Mouse (Mus musculus): Measurements from ENCODE around the gene Gm49395. TPM values are rescaled to one million over a fixed set of nuclear protein-coding genes. Genes with fewer than 3 reads are reported as not detected.

Gene Gm49395
- 5.0 and 6.2 TPM in 2 replicates for polyA plus RNA-seq (2012; ENCODE audit: insufficient read depth, insufficient read length, missing spikeins)

GRCm38 (mm10) chr13:115101355-115102191, at the start of gene Gm49395, which contains the start of gene Itga1:
Gene Gm49395 (minus strand): TSS chr13:115101921.
Gene Itga1 (minus strand): TSS chr13:115101964.
- Histone ChIP-seq H3K4me1 (ENCODE audit: control insufficient read depth, insufficient read depth, insufficient read length, low read length) (peaks cover 9% of the 10 kb centered on the region), H3K27ac (replicated peaks; ENCODE audit: low read depth, low read length) (peak within 1 kb of the TSS; percentile 94), H3K4me3 (ENCODE audit: insufficient read depth, low read depth, low read length) (peak within 1 kb of the TSS; percentile 80)

DNA sequence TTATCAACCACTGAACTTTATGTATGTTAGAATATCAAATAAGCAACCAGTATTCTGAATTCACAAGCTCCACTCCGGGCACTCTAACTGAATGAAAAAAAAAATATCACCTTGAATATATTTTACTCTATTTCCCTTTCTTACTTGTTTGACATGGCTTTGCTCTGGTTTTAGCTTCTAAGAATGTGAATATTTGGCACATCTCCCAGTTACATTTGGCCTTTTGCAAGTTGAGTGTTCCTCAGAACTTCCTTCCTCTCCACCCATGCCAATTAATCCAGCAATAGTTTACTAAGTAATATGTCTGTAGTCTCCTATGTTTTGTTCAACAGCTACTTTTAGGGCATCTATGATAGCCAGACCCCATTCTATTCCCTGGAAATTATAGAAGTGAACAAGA, 48.9 kb upstream of the Gm49395 start:
- Histone ChIP-seq H3K27ac (replicated peaks; ENCODE audit: low read depth, low read length) (peak overlapping the region; percentile 70), H3K4me1 (ENCODE audit: control insufficient read depth, insufficient read depth, insufficient read length, low read length) (peaks cover 4% of the 10 kb centered on the region), H3K4me3 (ENCODE audit: insufficient read depth, low read depth, low read length) (no peak overlapping the region)

DNA sequence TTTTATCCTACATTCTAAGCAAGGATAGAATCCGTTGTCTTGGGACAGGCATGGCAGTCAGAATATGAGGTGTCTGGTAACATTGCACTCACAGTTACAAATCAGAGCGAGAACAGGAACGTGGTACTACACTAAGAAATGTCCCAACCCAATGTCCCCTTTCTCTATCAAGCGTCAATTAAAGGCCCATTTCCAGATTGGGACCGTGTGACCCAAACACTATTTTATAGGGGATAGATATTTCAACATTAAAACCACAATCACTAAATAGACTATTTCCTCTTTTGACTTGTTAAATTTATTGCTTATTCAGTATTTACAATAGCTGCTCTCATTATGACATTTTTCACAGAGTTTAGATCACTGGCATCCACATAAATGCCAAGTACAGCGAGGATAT, 48.1 kb upstream of the Gm49395 start:
- Histone ChIP-seq H3K27ac (replicated peaks; ENCODE audit: low read depth, low read length) (peak overlapping the region; percentile 34; the same call in 1 of the 2 replicates), H3K4me1 (ENCODE audit: control insufficient read depth, insufficient read depth, insufficient read length, low read length) (peaks cover 4% of the 10 kb centered on the region), H3K4me3 (ENCODE audit: insufficient read depth, low read depth, low read length) (no peak overlapping the region)

- H3K4me3 ChIP-seq (ENCODE audit: insufficient read depth, low read depth, low read length): no peak overlapping the region
- H3K27ac ChIP-seq (replicated peaks; ENCODE audit: low read depth, low read length): no peak overlapping the region
- no peaks in the 10 kb centered on the region for H3K4me1 ChIP-seq (ENCODE audit: control insufficient read depth, insufficient read depth, insufficient read length, low read length)
Observed at GRCm38 (mm10) chr13:115143575-115143974, 41.9 kb upstream of the Gm49395 start.

DNA sequence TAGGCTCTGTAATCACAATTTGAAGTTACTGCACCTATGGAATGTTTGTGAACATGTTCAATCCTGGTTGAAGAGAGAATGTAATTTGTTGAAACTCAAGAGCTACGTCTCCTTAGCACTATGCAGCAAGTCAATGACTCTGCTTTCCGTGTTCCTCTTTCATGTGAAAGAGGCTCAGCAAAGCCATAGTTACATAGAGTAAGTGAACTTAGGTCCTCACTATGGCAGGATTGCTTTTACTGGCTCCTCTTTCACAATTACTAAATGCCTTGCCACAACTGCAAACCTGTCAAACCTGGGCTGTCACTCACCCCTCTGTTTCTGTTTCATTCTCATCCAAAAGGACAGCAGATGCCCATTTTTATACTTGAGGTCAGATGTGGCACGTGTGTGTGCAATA, 40.3 kb upstream of the Gm49395 start:
- Histone ChIP-seq H3K4me3 (ENCODE audit: insufficient read depth, low read depth, low read length) (no peak overlapping the region), H3K27ac (replicated peaks; ENCODE audit: low read depth, low read length) (no peak overlapping the region), H3K4me1 (ENCODE audit: control insufficient read depth, insufficient read depth, insufficient read length, low read length) (no peaks in the 10 kb centered on the region)

DNA sequence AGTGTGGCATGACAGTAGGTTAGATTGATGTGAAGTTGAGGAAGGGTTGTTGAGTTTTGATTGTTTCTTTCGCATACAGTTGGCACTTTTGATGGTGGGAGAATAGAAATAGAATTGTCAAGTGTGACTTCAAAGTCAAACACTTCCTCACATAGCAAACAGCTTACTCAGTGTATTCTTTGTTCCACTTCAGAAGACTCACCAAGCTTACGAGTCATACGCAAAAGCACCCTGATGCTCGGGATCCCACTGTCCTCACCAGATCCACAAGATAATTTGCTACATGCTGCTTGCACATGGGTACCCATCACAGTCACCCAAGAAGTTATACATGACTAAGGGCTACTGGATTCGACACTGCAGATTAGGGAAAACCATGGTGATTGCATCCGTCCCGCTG, 36.8 kb upstream of the Gm49395 start:
- Histone ChIP-seq H3K4me3 (ENCODE audit: insufficient read depth, low read depth, low read length) (no peak overlapping the region), H3K27ac (replicated peaks; ENCODE audit: low read depth, low read length) (no peak overlapping the region), H3K4me1 (ENCODE audit: control insufficient read depth, insufficient read depth, insufficient read length, low read length) (peaks cover 6% of the 10 kb centered on the region)

DNA sequence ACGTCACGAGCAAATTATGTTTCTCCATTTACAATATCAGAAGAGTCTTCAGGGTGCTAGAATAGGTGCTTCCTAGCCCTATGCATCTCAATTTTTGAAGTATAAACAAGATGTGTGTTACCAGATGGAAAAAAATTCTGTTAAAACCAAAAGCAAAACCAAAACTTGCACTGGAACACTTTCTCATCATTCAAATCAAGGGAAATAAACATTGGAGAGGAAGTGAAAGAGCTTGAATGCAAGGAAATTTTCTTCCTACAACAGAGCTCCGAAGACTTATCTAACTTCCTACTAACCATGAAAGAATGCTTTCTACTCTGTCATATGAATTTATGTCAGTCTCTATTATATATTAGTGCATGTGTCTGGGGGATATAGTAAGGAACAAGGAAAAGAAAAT, 35.0 kb upstream of the Gm49395 start:
- no peak overlapping the region; the same call in 1 of the 2 replicates for H3K4me3 ChIP-seq (ENCODE audit: insufficient read depth, low read depth, low read length)
- H3K4me1 ChIP-seq (ENCODE audit: control insufficient read depth, insufficient read depth, insufficient read length, low read length): peaks cover 9% of the 10 kb centered on the region
- H3K27ac ChIP-seq (replicated peaks; ENCODE audit: low read depth, low read length): peak overlapping the region; percentile 58

DNA sequence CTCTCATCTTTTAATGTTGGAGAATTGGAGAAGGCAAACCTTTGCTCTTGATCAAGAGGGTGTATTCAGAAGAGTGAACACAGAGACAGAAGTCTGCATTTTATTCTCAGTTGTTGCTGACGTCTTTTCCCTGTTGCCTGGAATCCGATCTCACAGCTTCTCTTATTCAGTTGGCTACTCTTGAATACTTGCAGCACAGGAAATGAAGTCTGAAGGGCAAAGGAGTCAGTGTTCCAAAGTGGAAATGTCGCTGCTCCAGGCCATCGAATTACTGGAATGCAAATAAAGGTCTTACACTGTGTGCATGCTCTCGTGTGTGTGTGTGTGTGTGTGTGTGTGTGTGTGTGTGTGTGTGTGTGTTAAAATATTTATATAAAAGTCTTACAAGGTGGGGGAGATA, 30.7 kb upstream of the Gm49395 start:
- no peak overlapping the region for H3K4me3 ChIP-seq (ENCODE audit: insufficient read depth, low read depth, low read length)
- H3K27ac ChIP-seq (replicated peaks; ENCODE audit: low read depth, low read length): peak overlapping the region; percentile 83
- H3K4me1 ChIP-seq (ENCODE audit: control insufficient read depth, insufficient read depth, insufficient read length, low read length): peaks cover 19% of the 10 kb centered on the region

DNA sequence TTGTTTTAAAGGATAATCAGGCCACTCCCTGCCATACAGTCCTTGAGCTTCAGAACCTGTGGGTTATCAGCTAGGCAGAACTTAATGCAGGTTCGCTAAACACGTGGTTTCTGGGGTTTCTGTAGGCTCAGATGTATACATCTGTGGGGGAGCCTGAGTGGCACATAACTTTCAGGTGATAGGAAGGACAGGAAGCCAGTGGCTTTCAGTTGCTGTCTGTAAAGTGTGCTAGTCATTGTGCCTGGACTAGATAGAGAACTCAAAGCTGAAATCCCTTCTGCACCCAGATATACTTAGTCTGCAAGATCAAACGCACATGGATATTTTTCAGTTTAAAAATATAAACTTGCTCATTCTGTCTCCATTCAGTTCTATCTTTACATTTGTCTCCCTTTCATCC, 29.7 kb upstream of the Gm49395 start:
- Histone ChIP-seq H3K4me3 (ENCODE audit: insufficient read depth, low read depth, low read length) (no peak overlapping the region), H3K4me1 (ENCODE audit: control insufficient read depth, insufficient read depth, insufficient read length, low read length) (peaks cover 19% of the 10 kb centered on the region), H3K27ac (replicated peaks; ENCODE audit: low read depth, low read length) (peak overlapping the region; percentile 66)

DNA sequence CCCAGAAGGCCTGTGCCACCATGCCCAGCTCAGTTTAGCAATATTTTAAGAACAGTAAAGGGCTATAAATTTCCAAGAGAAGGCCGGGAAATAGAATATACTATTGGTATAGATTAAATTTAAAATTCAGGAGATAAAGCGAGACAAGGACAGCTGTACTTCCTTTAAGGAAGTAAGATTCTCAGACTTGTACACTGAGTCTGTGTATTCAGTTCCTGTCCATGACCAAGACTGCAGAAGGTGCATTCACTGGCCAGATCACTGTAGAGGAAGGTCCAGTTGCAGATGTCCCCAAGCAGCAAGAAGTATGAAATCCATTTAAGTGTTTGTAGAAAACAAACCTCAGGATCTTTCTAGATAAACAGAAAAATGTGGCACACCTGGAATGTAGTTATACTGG, 28.3 kb upstream of the Gm49395 start:
- Histone ChIP-seq H3K4me1 (ENCODE audit: control insufficient read depth, insufficient read depth, insufficient read length, low read length) (peaks cover 15% of the 10 kb centered on the region; the same call in 1 of the 2 replicates), H3K4me3 (ENCODE audit: insufficient read depth, low read depth, low read length) (no peak overlapping the region), H3K27ac (replicated peaks; ENCODE audit: low read depth, low read length) (peak overlapping the region; percentile 61)

DNA sequence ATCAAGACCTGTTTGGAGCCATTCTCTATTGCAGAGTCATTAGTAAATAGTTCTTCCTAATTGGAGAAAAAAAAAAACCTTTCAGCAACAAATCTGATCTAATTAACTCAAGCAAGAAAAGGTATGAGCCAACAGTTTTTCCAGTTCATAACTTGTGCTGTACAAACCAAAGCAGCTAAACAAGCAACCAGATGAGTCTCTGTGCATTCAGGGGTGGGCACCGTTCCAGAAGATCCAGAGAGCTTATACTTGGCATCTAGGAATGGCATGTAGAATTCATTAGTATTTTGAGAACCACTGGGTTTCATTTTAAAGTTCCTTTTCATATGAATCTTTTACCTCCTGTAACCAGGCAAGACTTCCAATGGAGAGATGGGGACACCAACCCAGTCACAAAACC, 26.1 kb upstream of the Gm49395 start:
- no peak overlapping the region for H3K27ac ChIP-seq (replicated peaks; ENCODE audit: low read depth, low read length)
- no peak overlapping the region for H3K4me3 ChIP-seq (ENCODE audit: insufficient read depth, low read depth, low read length)
- H3K4me1 ChIP-seq (ENCODE audit: control insufficient read depth, insufficient read depth, insufficient read length, low read length): peaks cover 15% of the 10 kb centered on the region; the same call in 1 of the 2 replicates

GRCm38 (mm10) chr13:115126534-115126933, 24.8 kb upstream of the Gm49395 start:
- no peak overlapping the region for H3K4me3 ChIP-seq (ENCODE audit: insufficient read depth, low read depth, low read length)
- H3K4me1 ChIP-seq (ENCODE audit: control insufficient read depth, insufficient read depth, insufficient read length, low read length): peaks cover 12% of the 10 kb centered on the region; the same call in 1 of the 2 replicates
- H3K27ac ChIP-seq (replicated peaks; ENCODE audit: low read depth, low read length): no peak overlapping the region

- Histone ChIP-seq H3K27ac (replicated peaks; ENCODE audit: low read depth, low read length) (no peak overlapping the region), H3K4me1 (ENCODE audit: control insufficient read depth, insufficient read depth, insufficient read length, low read length) (peaks cover 6% of the 10 kb centered on the region; the same call in 1 of the 2 replicates), H3K4me3 (ENCODE audit: insufficient read depth, low read depth, low read length) (no peak overlapping the region)
Observed at GRCm38 (mm10) chr13:115125130-115125529, 23.4 kb upstream of the Gm49395 start.

DNA sequence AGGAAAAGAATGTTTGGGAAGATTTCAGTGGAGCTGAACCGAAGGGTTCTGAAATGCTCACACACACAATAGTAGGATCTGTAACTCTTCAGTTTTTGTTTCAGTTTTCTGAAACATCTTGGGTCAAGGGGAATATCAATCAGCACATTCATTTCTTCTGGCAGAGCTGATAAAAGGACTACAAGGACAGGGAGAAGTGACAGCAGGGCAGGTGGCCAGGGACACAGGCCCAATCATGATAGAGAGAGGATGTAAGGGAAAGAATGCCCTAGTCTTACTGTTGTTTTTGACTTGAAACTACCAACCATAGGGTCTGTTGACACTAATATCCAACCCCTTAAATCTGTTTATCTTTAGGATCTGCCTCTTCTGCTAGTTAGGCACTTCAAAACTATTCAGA, 22.8 kb upstream of the Gm49395 start:
- Histone ChIP-seq H3K27ac (replicated peaks; ENCODE audit: low read depth, low read length) (peak overlapping the region; percentile 79), H3K4me1 (ENCODE audit: control insufficient read depth, insufficient read depth, insufficient read length, low read length) (peaks cover 2% of the 10 kb centered on the region; the same call in 1 of the 2 replicates)

DNA sequence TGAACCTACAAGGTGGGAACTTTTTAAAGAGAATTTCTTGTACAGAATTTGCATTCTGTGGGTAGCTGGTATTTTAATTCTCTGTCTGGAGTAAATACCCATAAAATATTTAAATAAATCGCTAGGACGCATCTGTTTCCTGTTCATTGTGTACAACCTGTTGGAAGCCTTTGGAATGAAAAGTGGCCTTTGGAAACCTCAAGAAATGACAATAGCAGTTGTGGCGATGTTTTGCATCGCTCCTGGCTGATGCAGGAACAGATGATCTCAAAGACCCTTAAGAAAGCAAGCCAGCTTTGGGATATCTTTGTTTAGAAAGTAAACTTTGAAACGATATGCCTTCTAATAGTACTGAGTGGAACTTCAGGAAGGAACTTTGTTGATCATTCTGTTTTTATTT, 17.0 kb upstream of the Gm49395 start:
- Histone ChIP-seq H3K4me3 (ENCODE audit: insufficient read depth, low read depth, low read length) (no peak overlapping the region), H3K27ac (replicated peaks; ENCODE audit: low read depth, low read length) (peak overlapping the region; percentile 6; the same call in 1 of the 2 replicates), H3K4me1 (ENCODE audit: control insufficient read depth, insufficient read depth, insufficient read length, low read length) (peaks cover 9% of the 10 kb centered on the region; the same call in 1 of the 2 replicates)

More for the DNA sequence above, 22.8 kb upstream of the Gm49395 start:
- no peak overlapping the region for H3K4me3 ChIP-seq (ENCODE audit: insufficient read depth, low read depth, low read length)

DNA sequence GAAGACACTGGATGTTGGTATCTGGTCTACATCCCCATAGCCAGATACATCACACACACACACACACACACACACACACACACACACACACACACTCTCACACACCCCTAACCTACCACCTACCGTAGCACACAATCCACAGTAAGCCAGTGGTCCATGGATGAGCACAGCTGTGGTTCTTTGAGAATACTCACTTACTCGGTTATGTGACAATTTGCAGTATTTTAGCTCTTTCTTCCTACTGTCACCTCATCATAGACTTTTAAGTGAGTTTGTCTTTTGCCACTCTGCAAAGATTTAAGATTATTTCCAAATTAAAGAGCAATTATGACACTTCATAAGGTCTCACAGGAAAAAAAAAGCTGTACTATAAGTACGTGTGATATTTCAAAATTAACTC, 16.5 kb upstream of the Gm49395 start:
- no peak overlapping the region for H3K4me3 ChIP-seq (ENCODE audit: insufficient read depth, low read depth, low read length)
- H3K27ac ChIP-seq (replicated peaks; ENCODE audit: low read depth, low read length): peak overlapping the region; percentile 90
- H3K4me1 ChIP-seq (ENCODE audit: control insufficient read depth, insufficient read depth, insufficient read length, low read length): peaks cover 9% of the 10 kb centered on the region; the same call in 1 of the 2 replicates

Measured in brown adipose tissue, adult 24 weeks (tissue).